Mouse (Mus musculus): ENCODE results near the gene Chrm3. TPM values are rescaled to one million over a fixed set of nuclear protein-coding genes. Genes with fewer than 3 reads are reported as not detected.
A peak's percentile ranks its signal among the peaks of the same experiment; 100 is the strongest.
"Not testable (repeated sequence)": the region's sequence is repeated elsewhere in the genome, so short reads cannot be mapped to it uniquely, and the experiment has no call there.

The Chrm3 gene
- polyA plus RNA-seq, 1 experiment, result not detected

DNA sequence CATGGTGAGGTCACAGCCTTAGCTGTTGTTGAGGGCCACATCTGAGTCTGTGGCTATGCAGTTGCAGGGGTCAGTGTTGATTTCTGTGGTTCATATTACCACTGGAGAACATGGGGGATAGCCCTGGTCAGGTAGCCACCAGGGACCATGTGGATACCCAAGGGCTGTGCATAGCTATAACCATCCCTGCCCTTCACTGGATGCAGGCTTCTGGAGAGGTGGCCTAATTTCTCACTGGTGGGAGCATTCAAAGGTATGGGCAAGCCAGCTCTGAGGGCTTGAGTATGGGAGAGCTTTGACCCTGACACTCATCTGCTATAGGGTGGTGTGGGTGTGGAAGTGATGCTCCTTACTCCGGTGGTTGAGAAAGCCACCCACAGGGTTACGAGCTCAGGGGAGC lies 494.5 kb downstream of the Chrm3 start:
- no peak overlapping the region for H3K4me3 ChIP-seq (replicated peaks)

DNA sequence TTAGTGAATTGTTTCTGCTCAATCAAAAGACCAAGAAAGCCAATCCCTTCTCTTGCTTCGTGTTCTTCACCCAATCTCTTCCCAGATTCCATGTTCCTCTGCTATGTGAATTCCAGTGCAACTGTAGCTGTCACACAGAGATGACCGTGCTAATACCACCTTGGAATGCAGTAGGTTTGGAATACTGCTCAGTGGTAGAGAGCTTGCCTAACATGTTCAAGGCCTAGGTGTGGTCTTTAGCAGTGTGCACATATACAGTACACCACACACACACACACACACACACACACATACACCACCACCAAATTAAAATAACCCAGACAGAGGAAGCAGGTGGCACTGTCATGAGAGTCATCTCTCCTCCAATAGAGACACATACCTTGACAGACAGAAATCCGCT lies 513.1 kb downstream of the Chrm3 start:
- TF ChIP-seq FLI1 (IDR thresholded peaks at IDR 0.05; ENCODE audit: low read length) (no peak), GATA1 (IDR thresholded peaks at IDR 0.05; ENCODE audit: borderline replicate concordance, low read length) (no peak)
- Histone ChIP-seq H3K9me3 (no peaks in the 10 kb centered on the region), H3K36me3 (replicated peaks; ENCODE audit: low read length) (no peaks in the 10 kb centered on the region), H3K27me3 (replicated peaks) (peaks cover 7% of the 10 kb centered on the region), H3K4me1 (no peaks in the 10 kb centered on the region), H3K4me3 (replicated peaks) (no peak overlapping the region)

More for the DNA sequence above, 494.5 kb downstream of the Chrm3 start:
- Histone ChIP-seq H3K36me3 (replicated peaks; ENCODE audit: low read length) (no peaks in the 10 kb centered on the region), H3K9me3 (peaks cover 5% of the 10 kb centered on the region; the same call in 1 of the 2 replicates), H3K4me1 (no peaks in the 10 kb centered on the region), H3K27me3 (replicated peaks) (no peaks in the 10 kb centered on the region)
- TF ChIP-seq FLI1 (IDR thresholded peaks at IDR 0.05; ENCODE audit: low read length) (no peak), GATA1 (IDR thresholded peaks at IDR 0.05; ENCODE audit: borderline replicate concordance, low read length) (no peak)

DNA sequence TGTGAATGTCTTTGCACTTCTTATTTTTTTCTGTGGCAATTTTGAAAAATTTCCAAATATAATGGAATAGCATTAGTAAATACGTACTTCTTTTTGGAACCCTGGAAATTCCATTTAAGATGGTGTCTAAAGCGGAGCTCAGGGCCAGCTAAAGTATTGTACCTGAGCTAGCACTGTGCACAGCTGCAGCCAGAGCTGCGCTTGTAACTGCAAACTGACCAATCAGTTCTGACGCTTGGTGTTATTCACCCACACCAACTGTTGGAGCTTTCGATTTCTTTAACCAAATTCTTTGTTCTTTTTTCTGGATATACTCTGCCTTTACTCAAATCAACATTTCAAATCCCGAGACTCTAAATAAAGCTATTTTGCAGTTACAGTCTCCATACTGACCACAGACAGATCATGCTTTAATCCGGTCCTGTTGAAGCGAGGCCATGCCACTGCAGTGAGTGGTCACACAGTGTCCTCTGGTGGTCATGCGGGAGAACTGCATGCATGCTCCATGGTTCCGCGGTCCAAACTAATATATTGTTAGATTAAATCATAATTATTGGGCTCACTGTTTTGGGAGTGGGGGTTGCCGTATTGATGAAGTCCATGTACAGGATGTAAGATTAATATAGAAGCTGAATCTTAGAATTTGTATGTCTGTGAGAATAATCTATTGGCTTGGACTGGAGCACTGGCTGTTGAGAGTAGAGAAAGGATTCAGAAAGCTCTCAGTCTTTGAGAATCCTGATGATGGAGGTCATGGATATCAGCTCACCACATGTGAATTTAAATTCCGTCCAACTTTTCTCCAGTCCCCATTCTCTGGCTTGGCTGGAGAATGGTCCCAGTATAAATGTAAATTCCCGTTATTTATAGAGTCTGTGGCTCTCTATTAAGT lies 513.9 kb downstream of the Chrm3 start:
- peak overlapping the region; percentile 54 for H3K4me3 ChIP-seq (replicated peaks)
- no peaks in the 10 kb centered on the region for H3K4me1 ChIP-seq
- TF ChIP-seq FLI1 (IDR thresholded peaks at IDR 0.05; ENCODE audit: low read length), result no peak
- no peak for TF ChIP-seq GATA1 (IDR thresholded peaks at IDR 0.05; ENCODE audit: borderline replicate concordance, low read length)
- no peaks in the 10 kb centered on the region for H3K9me3 ChIP-seq
- H3K27me3 ChIP-seq (replicated peaks), result peaks cover 7% of the 10 kb centered on the region
- H3K36me3 ChIP-seq (replicated peaks; ENCODE audit: low read length), result no peaks in the 10 kb centered on the region

DNA sequence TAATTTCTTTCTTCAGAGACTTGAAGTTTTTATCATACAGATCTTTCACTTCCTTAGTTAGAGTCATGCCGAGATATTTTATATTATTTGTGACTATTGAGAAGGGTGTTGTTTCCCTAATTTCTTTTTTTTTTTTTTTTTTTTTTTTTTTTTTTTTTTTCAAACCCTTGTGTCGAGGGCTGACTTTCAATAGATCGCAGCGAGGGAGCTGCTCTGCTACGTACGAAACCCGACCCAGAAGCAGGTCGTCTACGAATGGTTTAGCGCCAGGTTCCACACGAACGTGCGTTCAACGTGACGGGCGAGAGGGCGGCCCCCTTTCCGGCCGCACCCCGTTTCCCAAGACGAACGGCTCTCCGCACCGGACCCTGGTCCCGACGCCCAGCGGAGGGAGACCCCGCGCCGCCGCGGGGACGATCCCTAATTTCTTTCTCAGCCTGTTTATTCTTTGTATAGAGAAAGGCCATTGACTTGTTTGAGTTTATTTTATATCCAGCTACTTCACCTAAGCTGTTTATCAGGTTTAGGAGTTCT lies 526.4 kb downstream of the Chrm3 start:
- H3K27me3 ChIP-seq (replicated peaks); H3K36me3 ChIP-seq (replicated peaks; ENCODE audit: low read length); H3K4me3 ChIP-seq (replicated peaks); H3K9me3 ChIP-seq; H3K4me1 ChIP-seq: not testable (repeated sequence)

DNA sequence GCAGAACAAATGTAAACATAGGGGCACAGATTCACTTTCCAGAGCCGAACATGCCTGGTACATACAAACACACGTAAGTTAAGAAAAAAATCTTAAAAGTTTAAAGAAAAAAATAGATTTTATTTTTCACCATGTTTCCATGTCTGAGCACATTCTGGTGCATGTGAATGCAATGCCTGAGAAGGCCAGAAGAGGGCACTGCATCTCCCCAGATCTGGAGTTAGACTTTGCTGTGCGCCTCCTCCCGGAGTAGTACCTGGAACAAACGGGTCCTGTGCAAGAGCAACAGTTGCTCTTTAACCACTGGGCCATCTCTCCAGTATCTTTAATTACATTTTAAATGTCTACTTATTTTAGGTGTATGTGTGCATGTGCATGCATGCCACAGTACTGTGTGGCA lies 534.4 kb downstream of the Chrm3 start:
- 0 out of 2 replicates have a peak, but pooled peaks cover 5% of the 10 kb centered on the region for H3K4me1 ChIP-seq
- H3K27me3 ChIP-seq (replicated peaks), result no peaks in the 10 kb centered on the region
- H3K4me3 ChIP-seq (replicated peaks), result no peak overlapping the region
- no peaks in the 10 kb centered on the region for H3K9me3 ChIP-seq
- no peak for TF ChIP-seq FLI1 (IDR thresholded peaks at IDR 0.05; ENCODE audit: low read length)
- no peaks in the 10 kb centered on the region for H3K36me3 ChIP-seq (replicated peaks; ENCODE audit: low read length)
